Mouse (Mus musculus) liver, adult 2 months (tissue): ENCODE results near the gene Rab9. TPM values are rescaled to one million over a fixed set of nuclear protein-coding genes. Genes with fewer than 3 reads are reported as not detected.
A peak's percentile ranks its signal among the peaks of the same experiment; 100 is the strongest.
"Not testable (repeated sequence)": the region's sequence is repeated elsewhere in the genome, so short reads cannot be mapped to it uniquely, and the experiment has no call there.

Source experiments
- DNase-seq: peaks from one replicate; pipeline ENCODE4 v3.0.0-alpha.2; 2011; ENCODE audit warnings: low read depth, low spot score; ENCODE audit errors: extremely low read depth
- H3K27ac ChIP-seq: fragments of 200-500 bp; replicated peaks from 2 replicates; pipeline ENCODE4 v1.5.1; 2012; ENCODE audit warnings: low read depth, mild to moderate bottlenecking, control low read depth, inconsistent platforms, low read length; ENCODE audit not compliant: insufficient read depth
- H3K27me3 ChIP-seq: fragments of 200-500 bp; 2 replicates; pipeline ENCODE4 v1.6.1; 2012; ENCODE audit warnings: mild to moderate bottlenecking, moderate library complexity, low read length, inconsistent platforms; ENCODE audit not compliant: control insufficient read depth, insufficient read depth
- H3K36me3 ChIP-seq: fragments of 200-500 bp; 2 replicates; pipeline ENCODE4 v1.6.1; 2012; ENCODE audit warnings: low read length, inconsistent platforms; ENCODE audit not compliant: control insufficient read depth, insufficient read depth
- H3K4me1 ChIP-seq: fragments of 200-500 bp; 2 replicates; pipeline ENCODE4 v1.6.1; 2011; ENCODE audit warnings: low read length; ENCODE audit not compliant: control insufficient read depth, insufficient read depth
- H3K4me3 ChIP-seq: fragments of 200-500 bp; 2 replicates; pipeline ENCODE4 v1.5.1; 2011; ENCODE audit warnings: low read depth, mild to moderate bottlenecking, control low read depth, low read length, moderate library complexity; ENCODE audit not compliant: insufficient read depth
- H3K79me2 ChIP-seq: fragments of 200-500 bp; 2 replicates; pipeline ENCODE4 v1.6.1; 2012; ENCODE audit warnings: inconsistent platforms, mild to moderate bottlenecking, low read length, moderate library complexity; ENCODE audit not compliant: control insufficient read depth, insufficient read depth
- H3K9ac ChIP-seq: fragments of 200-500 bp; 2 replicates; pipeline ENCODE4 v1.6.1; 2012; ENCODE audit warnings: low read depth, mild to moderate bottlenecking, control low read depth, inconsistent platforms, low read length
- CTCF ChIP-seq: fragments of 200-500 bp; IDR thresholded peaks from 2 replicates; pipeline ENCODE4 v1.5.1; 2011; ENCODE audit warnings: low read depth, low read length, control low read depth
- POLR2A ChIP-seq: fragments of 200-500 bp; IDR thresholded peaks from 2 replicates; pipeline ENCODE4 v1.6.1; 2011; ENCODE audit warnings: low read length, control low read depth; ENCODE audit not compliant: insufficient read depth; ENCODE audit errors: extremely low read depth
- WGBS: fragments of 180-500 bp; shearing (Covaris S2); methylation state at CpG from one replicate; pipeline ENCODE4 v1.1.7; 2018; 5-methylcytosine and 5-hydroxymethylcytosine counted together
- polyA plus RNA-seq: library from polyadenylated mRNA; depleted of rRNA; stranded (reverse); fragments of >200 nt; gene quantifications from 2 replicates; pipeline ENCODE4 v1.2.3, GENCODE M21; 2012
- total RNA-seq: library from RNA; depleted of rRNA; stranded (reverse); fragments of >200 nt; gene quantifications from 2 replicates; pipeline ENCODE4 v1.2.3, GENCODE M21; 2014

The Rab9 gene
- total and polyA plus RNA-seq, 2 experiments, result 11.6 to 65.5 TPM

GRCm38 (mm10) chrX:166515923-166516322 is 36.3 kb upstream of the Rab9 start:
- no peaks in the 10 kb centered on the region for H3K4me1 ChIP-seq
- no peak overlapping the region for H3K27ac ChIP-seq
- no peak for DNase-seq
- no peaks in the 10 kb centered on the region for H3K79me2 ChIP-seq
- H3K9ac ChIP-seq, result no peak overlapping the region
- no peaks in the 10 kb centered on the region for H3K36me3 ChIP-seq
- H3K4me3 ChIP-seq, result no peak overlapping the region
- 91% methylated on average over 3 of the region's 3 CpGs for WGBS
- no peaks in the 10 kb centered on the region for H3K27me3 ChIP-seq
- TF ChIP-seq CTCF (no peak), POLR2A (no peak)

DNA sequence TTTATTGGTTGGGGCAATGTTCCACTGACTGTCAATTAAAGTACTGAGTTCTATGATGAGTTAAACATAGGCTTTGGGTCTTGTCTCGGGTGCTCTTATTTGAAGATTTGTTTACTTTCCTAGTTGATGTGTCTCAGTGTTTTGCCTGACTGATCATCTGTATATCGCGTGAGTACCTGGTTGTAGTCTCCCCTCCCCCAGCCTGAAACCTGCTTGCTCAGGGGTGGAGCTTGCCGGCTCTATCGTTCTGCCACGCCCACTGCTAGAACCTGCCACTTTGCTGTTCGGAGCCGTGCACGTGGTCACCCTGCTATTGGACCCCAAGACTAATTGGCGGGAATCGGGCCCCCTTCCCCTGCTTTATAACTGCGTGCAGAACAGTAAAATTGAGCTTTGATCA is 34.4 kb upstream of the Rab9 start:
- H3K4me1 ChIP-seq, H3K4me3 ChIP-seq, H3K36me3 ChIP-seq, H3K27ac ChIP-seq, H3K9ac ChIP-seq, H3K79me2 ChIP-seq, H3K27me3 ChIP-seq: not testable (repeated sequence)
- DNase-seq, result peak; percentile 62
- 1% methylated on average over 11 of the region's 12 CpGs for WGBS

DNA sequence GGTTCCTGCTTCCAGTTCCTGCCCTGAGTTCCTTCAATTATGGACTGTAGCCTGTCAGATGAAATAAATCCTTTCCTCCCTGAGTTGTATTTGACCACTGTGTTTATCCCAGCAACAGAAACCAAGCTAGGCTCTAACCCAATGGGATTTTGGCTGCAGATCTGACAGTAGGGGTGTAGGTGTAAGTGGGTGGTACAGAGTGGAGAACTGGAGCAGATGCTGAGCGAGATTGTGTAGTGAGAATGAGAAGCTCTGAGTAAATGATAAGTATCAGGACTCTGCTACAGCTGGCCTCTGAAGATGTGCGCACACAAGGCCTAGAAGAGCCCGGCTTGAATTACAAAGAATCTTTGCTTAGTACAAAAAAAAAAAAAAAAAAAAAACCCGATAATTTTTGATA is 32.4 kb upstream of the Rab9 start:
- TF ChIP-seq POLR2A, result no peak
- no peak for TF ChIP-seq CTCF
- no peaks in the 10 kb centered on the region for H3K4me1 ChIP-seq
- H3K4me3 ChIP-seq, result no peak overlapping the region
- DNase-seq, result no peak
- H3K9ac ChIP-seq, result no peak overlapping the region
- 89% methylated on average over 4 of the region's 4 CpGs for WGBS
- H3K79me2 ChIP-seq, result no peaks in the 10 kb centered on the region
- no peaks in the 10 kb centered on the region for H3K36me3 ChIP-seq
- no peak overlapping the region for H3K27ac ChIP-seq
- no peaks in the 10 kb centered on the region for H3K27me3 ChIP-seq

DNA sequence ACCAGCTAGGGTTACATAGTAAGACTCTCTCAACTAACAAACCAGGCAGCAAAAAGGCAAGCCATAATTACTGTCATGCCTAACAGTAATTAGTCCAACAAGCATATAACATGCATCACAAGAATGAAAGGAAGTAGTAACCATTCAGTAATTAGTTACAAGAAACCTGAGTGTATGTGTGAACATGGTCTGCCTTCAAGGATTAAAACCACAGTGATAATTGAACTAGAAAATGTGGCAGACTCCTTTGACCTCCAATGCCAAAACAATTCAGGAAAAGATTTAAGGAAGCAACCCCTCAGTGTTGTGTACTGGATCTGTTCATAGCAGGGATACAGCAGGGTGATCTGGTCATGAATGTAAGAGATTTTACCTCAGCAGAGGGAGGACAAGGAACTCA is 31.4 kb upstream of the Rab9 start:
- no peak overlapping the region for H3K27ac ChIP-seq
- H3K36me3 ChIP-seq, result no peaks in the 10 kb centered on the region
- no peaks in the 10 kb centered on the region for H3K4me1 ChIP-seq
- no peak overlapping the region for H3K9ac ChIP-seq
- TF ChIP-seq CTCF, result no peak
- no peak for TF ChIP-seq POLR2A
- no peaks in the 10 kb centered on the region for H3K79me2 ChIP-seq
- no peaks in the 10 kb centered on the region for H3K27me3 ChIP-seq
- no peak overlapping the region for H3K4me3 ChIP-seq
- DNase-seq, result no peak

DNA sequence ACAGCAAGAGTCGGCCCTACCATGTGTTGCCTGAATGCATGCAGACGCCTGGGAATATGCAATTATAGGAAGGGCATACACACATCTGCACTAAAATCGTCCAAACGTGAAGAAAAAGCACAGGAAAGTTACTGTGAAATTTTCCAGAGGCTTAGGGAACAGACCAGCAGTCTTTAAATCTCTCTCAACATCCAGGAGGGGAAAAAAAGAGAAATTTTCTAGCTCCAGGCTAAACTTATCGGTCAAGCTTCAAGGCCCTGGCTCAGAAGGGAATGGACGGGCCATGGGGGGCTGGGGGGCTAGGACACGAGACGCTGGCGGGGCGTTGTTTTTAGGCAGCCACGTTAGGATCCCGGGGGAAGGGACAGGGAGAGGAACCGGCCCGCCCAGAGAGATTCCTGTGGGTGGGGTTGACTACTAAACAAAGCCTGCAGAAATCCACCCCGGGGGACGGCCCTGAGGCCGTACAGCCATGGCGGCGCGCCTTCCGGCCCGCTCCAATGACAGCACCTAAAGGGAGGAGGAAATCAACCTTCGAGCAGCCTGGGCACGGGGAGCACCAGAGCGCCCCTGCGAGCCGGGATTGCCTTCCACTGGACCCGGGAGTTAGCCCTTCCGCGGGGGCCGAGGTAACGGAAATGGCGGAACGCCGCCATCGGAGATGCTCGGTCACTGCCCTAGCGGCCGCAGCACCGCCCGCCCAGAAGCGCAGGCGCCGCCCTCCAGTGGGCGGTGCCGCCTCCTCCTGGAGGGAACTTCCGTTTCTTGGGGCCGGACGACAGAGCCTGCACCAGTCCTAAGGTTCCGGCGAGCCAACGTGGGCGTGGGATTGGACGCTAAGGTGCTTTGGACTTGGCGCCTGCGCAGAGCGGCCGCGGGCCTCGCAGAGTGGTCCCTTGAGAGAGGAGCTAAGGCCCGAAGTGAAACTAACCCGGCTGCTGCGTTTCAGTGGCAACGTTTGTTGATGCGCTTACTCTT is 30.4 kb upstream of the Rab9 start:
- Histone ChIP-seq H3K79me2 (no peaks in the 10 kb centered on the region), H3K9ac (peak overlapping the region; percentile 93), H3K36me3 (no peaks in the 10 kb centered on the region), H3K27ac (peak overlapping the region; percentile 99), H3K4me3 (peak overlapping the region; percentile 100), H3K27me3 (no peaks in the 10 kb centered on the region), H3K4me1 (no peaks in the 10 kb centered on the region)
- 0 out of 2 replicates have a peak, but pooled peaks have one; percentile 4 for TF ChIP-seq CTCF
- peak; percentile 29; the same call in 1 of the 2 replicates for TF ChIP-seq POLR2A
- under 1% methylated on average over 59 of the region's 65 CpGs for WGBS
- DNase-seq, result peak; percentile 84

- H3K36me3 ChIP-seq, result no peaks in the 10 kb centered on the region; the same call in 1 of the 2 replicates
- TF ChIP-seq CTCF (no peak), POLR2A (no peak)
- H3K9ac ChIP-seq, result no peak overlapping the region
- no peak for DNase-seq
- no peaks in the 10 kb centered on the region for H3K4me1 ChIP-seq
- no peaks in the 10 kb centered on the region for H3K79me2 ChIP-seq
- WGBS, result 64% methylated on average over 2 of the region's 2 CpGs
- no peak overlapping the region for H3K4me3 ChIP-seq
- no peaks in the 10 kb centered on the region for H3K27me3 ChIP-seq
- no peak overlapping the region for H3K27ac ChIP-seq
Observed at GRCm38 (mm10) chrX:166504421-166504820, 24.8 kb upstream of the Rab9 start.
